Mouse (Mus musculus): ENCODE results near the gene Des.

- TF ChIP-seq POLR2A (IDR thresholded peaks at IDR 0.05; ENCODE audit: insufficient read length, low read depth) (no peak), MYOD1 (IDR thresholded peaks at IDR 0.05; ENCODE audit: control insufficient read depth in 1 of 3, insufficient read length in 2 of 3, low read depth in 2 of 3) (no peak), MAX (IDR thresholded peaks at IDR 0.05; ENCODE audit: low read depth) (no peak), MYOG (IDR thresholded peaks at IDR 0.05; ENCODE audit: control insufficient read depth in 1 of 3, insufficient read depth in 1 of 3, insufficient read length in 2 of 3, low read depth in 2 of 3) (no peak), USF1 (IDR thresholded peaks at IDR 0.05; ENCODE audit: low read depth) (no peak), TCF12 (IDR thresholded peaks at IDR 0.05; ENCODE audit: insufficient read depth, poor library complexity, severe bottlenecking) (no peak), CEBPB (IDR thresholded peaks at IDR 0.05; ENCODE audit: insufficient read depth, poor library complexity, severe bottlenecking) (no peak)
Observed at GRCm38 (mm10) chr1:75412196-75412595, 52.1 kb downstream of the Des start.
